Mouse (Mus musculus) gastrocnemius, postnatal 36 days (tissue): ENCODE data around the gene Ptprs. TPM values are rescaled to one million over a fixed set of nuclear protein-coding genes. Genes with fewer than 3 reads are reported as not detected.
"Not testable (repeated sequence)": the region's sequence is repeated elsewhere in the genome, so short reads cannot be mapped to it uniquely, and the experiment has no call there.

Source experiments
- DNase-seq, 2 experiments: peaks; one replicate each; pipeline ENCODE4 v3.0.0; 2022
- intact Hi-C: fragments of 180-260 bp; cut with DNase I; formaldehyde crosslinking; loops from one replicate; pipeline ENCODE4 v1.15.1; 2025
- long read RNA-seq, 2 experiments: library from polyadenylated mRNA; stranded (forward); transcript quantifications; one replicate each; pipeline ENCODE4 v2.0.0; 2021
- total RNA-seq, 2 experiments: library from RNA; stranded (reverse); gene quantifications; 2 replicates each; pipeline ENCODE4 v1.2.3; 2021

Gene Ptprs
- total RNA-seq, result 10 to 100 TPM; 35.0 to 45.6 TPM
- long read RNA-seq, experiment 1, partial matches to known transcripts, result 4 of 7 reads
- long read RNA-seq, experiment 1, other reads (novel, unspliced or antisense), result 3 of 7 reads
- long read RNA-seq, experiment 2, partial matches to known transcripts, result 2 of 6 reads
- long read RNA-seq, experiment 2, other reads (novel, unspliced or antisense), result 4 of 6 reads

- intact Hi-C loops, result loop anchor here (5.0 kb wide), 1 partner anchor 76 kb away; the partner anchor contains the start of gene Gm20219
- peak; percentile 78 to 86 for DNase-seq
Measured at GRCm38 (mm10) chr17:56476402-56476752, at the start of gene Ptprs. Gene Ptprs (minus strand): TSS chr17:56476483.

DNA sequence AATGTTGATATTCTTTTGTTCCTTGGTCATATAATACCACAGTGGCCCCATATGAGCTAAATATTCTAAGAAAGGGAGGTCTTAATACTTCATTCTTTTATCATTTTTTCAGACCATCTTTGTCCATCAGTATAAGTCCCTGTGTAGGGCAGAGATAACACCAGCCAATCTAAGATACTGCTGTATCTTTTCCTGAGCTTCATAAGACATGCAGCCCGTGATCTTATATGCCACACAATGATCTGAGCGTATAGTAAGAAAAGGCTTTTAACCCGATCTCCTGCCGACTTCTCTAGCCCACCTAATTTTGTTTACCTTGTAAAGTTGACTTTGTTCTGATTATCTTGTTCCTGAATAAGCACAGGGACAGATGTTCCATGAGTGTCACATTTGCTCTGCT lies 48.7 kb upstream of the Ptprs start:
- no peak for DNase-seq
- intact Hi-C loops, result no loop called here

GRCm38 (mm10) chr17:56522744-56523143 lies 46.5 kb upstream of the Ptprs start:
- DNase-seq, result no peak
- intact Hi-C loops, result no loop called here

DNA sequence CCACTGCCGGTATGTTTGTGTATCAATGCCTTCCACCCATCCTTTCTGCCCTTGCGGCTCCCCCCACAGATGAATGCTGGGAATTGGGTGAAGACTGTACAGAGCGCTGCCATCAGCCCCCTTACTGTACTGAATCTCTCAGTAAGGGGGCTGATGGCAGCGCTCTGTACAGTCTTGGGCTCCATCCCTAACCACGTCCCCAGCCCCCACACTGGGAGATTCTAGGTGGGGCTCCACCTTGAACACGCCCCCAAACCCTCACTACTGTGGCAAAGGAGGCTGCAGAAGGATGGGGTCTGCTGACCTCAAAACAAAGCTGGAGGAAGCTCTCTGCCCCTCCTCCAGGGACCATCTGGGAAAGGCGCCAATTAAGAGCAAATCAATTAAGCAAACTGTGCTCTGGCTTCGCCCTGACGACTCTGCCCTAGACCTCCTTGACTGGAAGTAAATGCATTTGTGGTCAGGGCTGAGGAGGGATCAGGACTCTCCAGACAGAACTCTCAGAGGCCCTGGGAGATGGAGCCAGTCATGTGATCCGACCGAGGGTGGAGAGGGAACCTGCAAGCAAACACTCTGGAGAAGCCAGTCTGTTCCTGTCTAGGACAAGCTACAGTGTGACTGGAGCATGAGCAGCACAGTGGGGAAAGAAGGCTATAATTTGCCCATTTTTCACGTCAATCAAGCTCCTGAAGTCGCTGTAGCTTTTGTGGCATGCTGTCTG lies 39.6 kb upstream of the Ptprs start:
- no peak for DNase-seq
- intact Hi-C loops, result no loop called here

GRCm38 (mm10) chr17:56514916-56515315 lies 38.6 kb upstream of the Ptprs start:
- intact Hi-C loops, result no loop called here
- DNase-seq, result no peak

DNA sequence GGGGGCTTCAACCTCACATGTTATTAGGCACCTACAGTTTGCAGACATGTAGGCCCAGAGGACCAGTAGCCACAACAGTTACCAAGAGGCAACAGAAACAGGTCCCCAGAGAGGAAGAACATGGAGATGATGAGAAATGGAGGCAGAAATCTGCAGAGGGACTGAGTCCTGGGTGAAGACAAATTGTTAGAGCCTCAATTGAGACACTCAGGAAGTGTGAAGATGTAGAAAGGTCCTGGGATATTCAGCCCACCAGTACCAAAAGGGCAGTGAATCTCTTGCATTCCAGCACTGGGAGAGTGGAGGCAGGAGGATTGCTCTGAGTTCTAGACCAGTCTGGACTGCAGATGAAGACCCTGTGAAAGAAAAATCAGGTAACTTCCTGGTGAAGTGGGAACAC lies 38.0 kb upstream of the Ptprs start:
- DNase-seq, result no peak
- intact Hi-C loops, result no loop called here

GRCm38 (mm10) chr17:56512310-56512709 lies 36.0 kb upstream of the Ptprs start, which contains the start of gene Znrf4:
Gene Znrf4 (minus strand): TSS chr17:56512431.
- DNase-seq, result no peak
- intact Hi-C loops, result no loop called here

- DNase-seq, result no peak
Measured at GRCm38 (mm10) chr17:56511707-56512090, 35.4 kb upstream of the Ptprs start.

GRCm38 (mm10) chr17:56510970-56511706 lies 34.9 kb upstream of the Ptprs start:
- DNase-seq, result no peak
- intact Hi-C loops, result no loop called here

More at GRCm38 (mm10) chr17:56511707-56512090, 35.4 kb upstream of the Ptprs start:
- intact Hi-C loops, result no loop called here

GRCm38 (mm10) chr17:56510473-56510969 lies 34.2 kb upstream of the Ptprs start:
- intact Hi-C loops, result no loop called here
- no peak for DNase-seq

DNA sequence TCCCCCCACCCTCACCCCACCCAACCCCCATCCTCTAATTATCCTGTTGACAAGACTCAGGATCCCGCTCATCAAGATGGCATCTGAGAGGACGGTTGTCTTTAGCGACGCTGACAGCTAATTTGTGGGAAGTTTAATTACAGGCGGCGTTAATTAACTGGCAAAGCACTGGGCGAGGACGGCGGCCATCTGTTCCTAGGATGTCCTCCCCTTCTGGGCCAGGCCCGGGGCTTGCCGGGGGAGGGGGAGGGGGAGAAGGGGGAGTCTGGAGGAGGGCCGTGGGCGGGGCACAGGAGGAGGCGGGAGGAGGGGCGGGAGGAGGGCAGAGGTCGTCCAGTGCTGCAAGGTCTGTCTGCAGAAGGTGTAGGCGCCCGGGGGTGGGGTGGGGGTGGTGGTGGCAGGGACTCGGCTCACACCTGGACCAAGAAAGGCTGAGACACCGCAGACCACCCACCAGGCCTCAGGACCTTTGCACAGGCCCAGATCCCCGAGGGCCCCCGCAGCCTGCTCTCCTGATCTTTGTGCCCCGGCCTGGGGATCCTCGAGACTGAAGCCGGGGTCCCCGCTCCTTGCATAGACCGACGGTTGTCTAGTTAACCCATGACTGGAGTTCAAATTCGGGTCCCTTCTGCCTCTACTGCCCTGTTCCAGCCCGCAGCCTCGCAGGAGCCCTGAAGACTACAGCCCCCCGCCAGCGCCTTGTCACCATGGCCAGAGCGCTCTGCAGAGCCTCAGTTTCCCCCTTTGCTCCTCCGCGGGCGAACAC lies 33.6 kb upstream of the Ptprs start:
- DNase-seq, result no peak
- intact Hi-C loops, result no loop called here

DNA sequence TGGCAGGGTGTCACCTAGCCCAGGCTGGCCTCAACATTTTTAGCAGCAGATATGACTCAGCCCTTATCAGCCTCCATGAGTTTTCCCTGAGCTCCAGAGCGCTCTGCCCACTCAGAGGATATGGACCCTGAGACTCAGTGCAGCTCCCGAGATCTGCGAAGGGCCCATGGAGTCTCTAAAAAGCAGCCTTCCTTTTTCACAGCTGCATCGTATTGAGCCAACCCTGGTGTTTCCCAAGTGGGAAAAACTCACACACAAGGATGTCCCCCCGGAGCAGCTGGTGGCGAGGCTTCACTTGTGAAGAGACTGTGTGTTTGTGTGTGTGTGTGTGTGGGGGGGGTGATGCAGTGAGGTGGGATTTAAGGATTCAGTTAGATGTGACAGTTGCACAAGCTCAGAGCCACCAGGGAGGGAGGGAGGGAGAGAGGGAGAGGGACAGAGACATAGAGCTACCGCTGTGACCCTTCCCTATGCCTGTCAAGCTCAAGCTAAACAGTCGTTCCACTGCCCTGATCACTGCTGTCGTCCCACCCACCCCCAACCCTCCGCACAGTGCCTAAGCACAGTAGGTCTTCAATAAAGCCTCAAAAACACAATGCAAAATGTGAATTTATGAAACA lies 32.8 kb upstream of the Ptprs start:
- intact Hi-C loops, result no loop called here
- no peak for DNase-seq

DNA sequence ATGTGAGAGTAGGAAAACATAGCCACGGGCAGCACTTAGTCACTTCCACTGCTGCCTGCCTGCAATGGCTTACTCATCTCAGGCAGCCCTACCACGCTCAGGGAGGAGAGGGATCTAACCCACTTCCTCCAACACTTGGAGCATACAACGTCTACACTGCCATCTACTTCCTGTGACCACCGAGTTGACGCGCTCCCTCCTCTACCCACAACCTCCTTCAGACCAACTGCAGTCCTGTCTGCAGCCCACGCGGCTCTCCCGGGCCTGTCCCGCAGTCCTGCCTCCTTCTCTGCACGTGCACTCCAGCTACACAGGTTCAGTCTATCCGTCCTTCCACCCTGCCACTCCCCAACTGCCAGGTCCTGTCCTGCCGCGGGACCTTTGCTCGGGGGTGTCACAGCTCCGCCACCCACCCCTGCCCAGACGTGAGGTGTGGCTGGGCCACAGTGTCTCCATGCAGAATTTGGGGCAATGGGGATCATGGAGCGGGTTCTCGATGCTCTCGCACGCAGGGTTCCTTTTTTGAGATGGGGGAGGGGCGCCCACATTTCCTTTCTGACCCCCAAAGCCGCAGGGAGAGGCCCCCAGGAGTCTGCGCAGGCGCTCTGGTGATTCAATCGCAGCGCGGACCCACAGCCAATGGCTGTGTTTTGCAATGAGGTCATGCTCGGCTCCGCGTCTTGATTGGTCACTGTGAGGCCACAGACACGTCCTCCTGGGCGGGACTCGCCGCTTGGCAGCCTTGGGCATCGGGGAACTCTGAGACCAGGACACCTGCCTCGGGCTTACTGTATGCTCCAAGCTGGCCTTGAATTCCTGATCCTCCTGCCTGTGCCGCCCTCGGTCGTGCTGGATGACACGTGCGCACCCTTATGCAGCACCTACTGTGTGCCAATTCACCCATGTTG lies 31.1 kb upstream of the Ptprs start:
- intact Hi-C loops, result no loop called here
- peak; percentile 85 to 92 for DNase-seq

- intact Hi-C loops, result no loop called here
- peak in 1 of 2 experiments; percentile 9 for DNase-seq
Measured at GRCm38 (mm10) chr17:56506417-56507065, 30.3 kb upstream of the Ptprs start.

- DNase-seq, result peak in 1 of 2 experiments; percentile 5
- intact Hi-C loops, result no loop called here
Measured at GRCm38 (mm10) chr17:56505401-56505800, 29.1 kb upstream of the Ptprs start.

DNA sequence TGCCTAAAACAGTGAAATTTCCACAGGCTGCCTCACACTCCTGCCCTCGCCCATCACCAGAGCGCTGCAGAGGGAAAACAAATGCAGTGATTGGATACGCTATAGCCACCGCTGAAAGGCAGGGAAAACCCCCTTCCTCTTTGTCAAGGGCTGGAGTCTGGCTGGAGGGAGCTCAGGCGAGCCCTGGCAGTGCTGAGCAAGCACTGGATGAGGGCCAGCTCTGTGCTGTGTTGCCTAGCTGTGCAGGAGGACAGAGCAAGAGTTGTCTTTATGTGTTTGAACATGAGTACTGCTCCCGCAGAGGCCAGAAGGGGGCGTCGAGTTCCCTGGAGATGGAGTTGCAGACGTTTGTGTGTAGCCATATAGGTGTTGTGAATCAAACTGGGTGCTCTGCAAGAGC lies 26.2 kb upstream of the Ptprs start:
- intact Hi-C loops, result no loop called here
- DNase-seq, result no peak

GRCm38 (mm10) chr17:56501635-56502400 lies 25.5 kb upstream of the Ptprs start:
- intact Hi-C loops, DNase-seq: not testable (repeated sequence)

- DNase-seq, result no peak
- intact Hi-C loops, result no loop called here
Measured at GRCm38 (mm10) chr17:56499229-56499628, 22.9 kb upstream of the Ptprs start.
